Mouse (Mus musculus) liver, adult 2 months (tissue): Measurements from ENCODE around the gene 1600014C10Rik. TPM values are rescaled to one million over a fixed set of nuclear protein-coding genes. Genes with fewer than 3 reads are reported as not detected.
A peak's percentile ranks its signal among the peaks of the same experiment; 100 is the strongest.

Experiments used
- DNase-seq: peaks from one replicate; pipeline ENCODE4 v3.0.0-alpha.2; 2011; ENCODE audit warnings: low read depth, low spot score; ENCODE audit errors: extremely low read depth
- H3K27ac ChIP-seq: fragments of 200-500 bp; replicated peaks from 2 replicates; pipeline ENCODE4 v1.5.1; 2012; ENCODE audit warnings: low read depth, mild to moderate bottlenecking, control low read depth, inconsistent platforms, low read length; ENCODE audit not compliant: insufficient read depth
- H3K27me3 ChIP-seq: fragments of 200-500 bp; 2 replicates; pipeline ENCODE4 v1.6.1; 2012; ENCODE audit warnings: mild to moderate bottlenecking, moderate library complexity, low read length, inconsistent platforms; ENCODE audit not compliant: control insufficient read depth, insufficient read depth
- H3K36me3 ChIP-seq: fragments of 200-500 bp; 2 replicates; pipeline ENCODE4 v1.6.1; 2012; ENCODE audit warnings: low read length, inconsistent platforms; ENCODE audit not compliant: control insufficient read depth, insufficient read depth
- H3K4me1 ChIP-seq: fragments of 200-500 bp; 2 replicates; pipeline ENCODE4 v1.6.1; 2011; ENCODE audit warnings: low read length; ENCODE audit not compliant: control insufficient read depth, insufficient read depth
- H3K4me3 ChIP-seq: fragments of 200-500 bp; 2 replicates; pipeline ENCODE4 v1.5.1; 2011; ENCODE audit warnings: low read depth, mild to moderate bottlenecking, control low read depth, low read length, moderate library complexity; ENCODE audit not compliant: insufficient read depth
- H3K79me2 ChIP-seq: fragments of 200-500 bp; 2 replicates; pipeline ENCODE4 v1.6.1; 2012; ENCODE audit warnings: inconsistent platforms, mild to moderate bottlenecking, low read length, moderate library complexity; ENCODE audit not compliant: control insufficient read depth, insufficient read depth
- H3K9ac ChIP-seq: fragments of 200-500 bp; 2 replicates; pipeline ENCODE4 v1.6.1; 2012; ENCODE audit warnings: low read depth, mild to moderate bottlenecking, control low read depth, inconsistent platforms, low read length
- CTCF ChIP-seq: fragments of 200-500 bp; IDR thresholded peaks from 2 replicates; pipeline ENCODE4 v1.5.1; 2011; ENCODE audit warnings: low read depth, low read length, control low read depth
- POLR2A ChIP-seq: fragments of 200-500 bp; IDR thresholded peaks from 2 replicates; pipeline ENCODE4 v1.6.1; 2011; ENCODE audit warnings: low read length, control low read depth; ENCODE audit not compliant: insufficient read depth; ENCODE audit errors: extremely low read depth
- whole genome bisulfite sequencing: fragments of 180-500 bp; shearing (Covaris S2); methylation state at CpG from one replicate; pipeline ENCODE4 v1.1.7; 2018; 5-methylcytosine and 5-hydroxymethylcytosine counted together
- polyA plus RNA-seq: library from polyadenylated mRNA; depleted of rRNA; stranded (reverse); fragments of >200 nt; gene quantifications from 2 replicates; pipeline ENCODE4 v1.2.3, GENCODE M21; 2012
- total RNA-seq: library from RNA; depleted of rRNA; stranded (reverse); fragments of >200 nt; gene quantifications from 2 replicates; pipeline ENCODE4 v1.2.3, GENCODE M21; 2014

Gene 1600014C10Rik
- total and polyA plus RNA-seq, 2 experiments, result 116 to 135 TPM

- no peak for DNase-seq
- TF ChIP-seq CTCF (no peak), POLR2A (no peak)
- WGBS, result 85% methylated on average over 2 of the region's 2 CpGs
- no peaks in the 10 kb centered on the region for H3K36me3 ChIP-seq
- no peaks in the 10 kb centered on the region for H3K27me3 ChIP-seq
- no peak overlapping the region for H3K4me3 ChIP-seq
- H3K9ac ChIP-seq, result no peak overlapping the region
- H3K4me1 ChIP-seq, result peaks cover 15% of the 10 kb centered on the region
- H3K27ac ChIP-seq, result no peak overlapping the region
- peaks cover 10% of the 10 kb centered on the region; the same call in 1 of the 2 replicates for H3K79me2 ChIP-seq
Measured at GRCm38 (mm10) chr7:38181366-38181765, 1.7 kb upstream of the 1600014C10Rik start.

GRCm38 (mm10) chr7:38182596-38182961 lies 438 bp upstream of the 1600014C10Rik start:
- under 1% methylated on average over 11 of the region's 11 CpGs for WGBS
- Histone ChIP-seq H3K9ac (peak overlapping the region; percentile 43), H3K27me3 (no peaks in the 10 kb centered on the region), H3K4me1 (peaks cover 24% of the 10 kb centered on the region), H3K4me3 (peak overlapping the region; percentile 7), H3K36me3 (no peaks in the 10 kb centered on the region), H3K79me2 (peaks cover 10% of the 10 kb centered on the region; the same call in 1 of the 2 replicates), H3K27ac (peak overlapping the region; percentile 99)
- TF ChIP-seq POLR2A (no peak), CTCF (peak; percentile 97)
- DNase-seq, result no peak

- Histone ChIP-seq H3K4me1 (peaks cover 27% of the 10 kb centered on the region), H3K27ac (peak overlapping the region; percentile 99)
Measured at GRCm38 (mm10) chr7:38183709-38184417, 846 bp downstream of the 1600014C10Rik start.

GRCm38 (mm10) chr7:38184418-38184745 lies 1.4 kb downstream of the 1600014C10Rik start:
- Histone ChIP-seq H3K27ac (peak overlapping the region; percentile 99), H3K4me3 (peak overlapping the region; percentile 78), H3K36me3 (peaks cover 11% of the 10 kb centered on the region), H3K4me1 (peaks cover 27% of the 10 kb centered on the region), H3K27me3 (no peaks in the 10 kb centered on the region), H3K9ac (peak overlapping the region; percentile 85), H3K79me2 (peaks cover 10% of the 10 kb centered on the region; the same call in 1 of the 2 replicates)
- DNase-seq, result peak; percentile 96
- TF ChIP-seq CTCF (no peak), POLR2A (no peak)
- WGBS, result 0% methylated on average over 1 of the region's 1 CpGs

More at GRCm38 (mm10) chr7:38183709-38184417, 846 bp downstream of the 1600014C10Rik start:
- H3K27me3 ChIP-seq, result no peaks in the 10 kb centered on the region
- under 1% methylated on average over 36 of the region's 36 CpGs for WGBS
- peak overlapping the region; percentile 85 for H3K9ac ChIP-seq
- peak overlapping the region; percentile 78 for H3K4me3 ChIP-seq
- peaks cover 10% of the 10 kb centered on the region; the same call in 1 of the 2 replicates for H3K79me2 ChIP-seq
- peak; percentile 76 for DNase-seq
- no peak for TF ChIP-seq CTCF
- TF ChIP-seq POLR2A, result peak; percentile 85
- H3K36me3 ChIP-seq, result peaks cover 8% of the 10 kb centered on the region

- peak overlapping the region; percentile 79 for H3K9ac ChIP-seq
- H3K27me3 ChIP-seq, result no peaks in the 10 kb centered on the region
- peaks cover 10% of the 10 kb centered on the region; the same call in 1 of the 2 replicates for H3K79me2 ChIP-seq
- H3K36me3 ChIP-seq, result peaks cover 14% of the 10 kb centered on the region
- H3K4me1 ChIP-seq, result peaks cover 27% of the 10 kb centered on the region
- no peak for DNase-seq
- TF ChIP-seq CTCF (no peak), POLR2A (no peak)
- 41% methylated on average over 6 of the region's 6 CpGs for WGBS
- H3K4me3 ChIP-seq, result peak overlapping the region; percentile 78
- peak overlapping the region; percentile 98 for H3K27ac ChIP-seq
Measured at GRCm38 (mm10) chr7:38184786-38185185, 1.8 kb downstream of the 1600014C10Rik start.

- peak overlapping the region; percentile 70 for H3K27ac ChIP-seq
- H3K79me2 ChIP-seq, result peaks cover 10% of the 10 kb centered on the region; the same call in 1 of the 2 replicates
- H3K4me1 ChIP-seq, result peaks cover 27% of the 10 kb centered on the region
- H3K4me3 ChIP-seq, result no peak overlapping the region
- 43% methylated on average over 4 of the region's 4 CpGs for WGBS
- H3K9ac ChIP-seq, result peak overlapping the region; percentile 13; the same call in 1 of the 2 replicates
- H3K27me3 ChIP-seq, result no peaks in the 10 kb centered on the region
- DNase-seq, result no peak
- TF ChIP-seq CTCF (no peak), POLR2A (no peak)
- H3K36me3 ChIP-seq, result peaks cover 25% of the 10 kb centered on the region
Measured at GRCm38 (mm10) chr7:38186861-38187260, 3.8 kb downstream of the 1600014C10Rik start.
